Mouse (Mus musculus): ENCODE measurements around the gene Rps15. TPM values are rescaled to one million over a fixed set of nuclear protein-coding genes. Genes with fewer than 3 reads are reported as not detected.

The Rps15 gene
- polyA plus RNA-seq, 2 experiments = 1,173 to 3,829 TPM

DNA sequence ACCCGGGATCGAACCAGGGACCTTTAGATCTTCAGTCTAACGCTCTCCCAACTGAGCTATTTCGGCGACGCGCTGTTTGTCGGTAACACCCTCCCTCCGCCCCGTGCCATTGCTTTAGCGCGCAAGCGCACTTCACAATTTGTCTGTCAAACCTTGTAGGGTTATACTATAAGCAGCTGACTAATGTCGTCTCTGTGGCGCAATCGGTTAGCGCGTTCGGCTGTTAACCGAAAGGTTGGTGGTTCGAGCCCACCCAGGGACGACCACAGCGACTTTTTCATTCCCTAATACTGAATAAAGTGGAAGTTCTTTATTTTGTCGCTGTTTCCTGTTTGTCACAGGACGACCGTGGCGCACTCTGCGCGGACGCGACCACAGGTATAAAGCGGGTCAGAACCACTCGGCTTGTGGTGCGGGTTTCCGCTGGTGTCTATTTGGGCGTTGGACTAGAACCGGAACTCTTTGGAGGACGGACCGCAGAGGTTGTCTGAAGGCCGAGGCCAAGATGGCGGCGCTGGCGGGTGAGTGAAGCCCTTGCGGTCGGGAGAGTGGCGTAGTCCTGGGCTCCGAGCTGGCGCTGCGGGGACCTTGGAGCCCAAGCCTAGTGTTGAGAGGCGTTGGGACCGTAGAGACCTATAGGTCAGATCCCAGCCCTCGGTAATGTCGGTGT, 43.1 kb upstream of the Rps15 start, which contains the start of gene Ndufs7:
Gene Ndufs7 (plus strand): TSS at position 151 of the 670 bp plus-strand sequence.
- peak; percentile 95; the same call in 1 of the 2 replicates for TF ChIP-seq POLR2A (IDR thresholded peaks at IDR 0.05; ENCODE audit: borderline replicate concordance, extremely low read depth, insufficient read depth, insufficient read length)
- Histone ChIP-seq H3K27me3 (ENCODE audit: control insufficient read depth, insufficient read depth, low read length) (no peaks in the 10 kb centered on the region), H3K4me3 (replicated peaks; ENCODE audit: low read length) (peak within 1 kb of the TSS; percentile 74), H3K4me2 (replicated peaks; ENCODE audit: low read depth, low read length, severe bottlenecking) (peak within 1 kb of the TSS; percentile 89), H3K9ac (ENCODE audit: low read depth, low read length, severe bottlenecking) (peak within 1 kb of the TSS; percentile 73), H3K27ac (replicated peaks; ENCODE audit: low read depth, low read length) (peak within 1 kb of the TSS; percentile 82), H3K4me1 (ENCODE audit: control insufficient read depth, insufficient read depth, low read length) (peaks cover 11% of the 10 kb centered on the region; the same call in 1 of the 2 replicates), H3K36me3 (ENCODE audit: control insufficient read depth, insufficient read depth, low read length) (peaks cover 21% of the 10 kb centered on the region), H3K9me3 (ENCODE audit: control insufficient read depth, low read length) (no peaks in the 10 kb centered on the region)
- WGBS = under 1% methylated on average over 53 of the region's 53 CpGs
- DNase-seq (ENCODE audit: low spot score) = peak; percentile 94
- peak; percentile 93 for ATAC-seq (ENCODE audit: low FRiP score, low read depth)

DNA sequence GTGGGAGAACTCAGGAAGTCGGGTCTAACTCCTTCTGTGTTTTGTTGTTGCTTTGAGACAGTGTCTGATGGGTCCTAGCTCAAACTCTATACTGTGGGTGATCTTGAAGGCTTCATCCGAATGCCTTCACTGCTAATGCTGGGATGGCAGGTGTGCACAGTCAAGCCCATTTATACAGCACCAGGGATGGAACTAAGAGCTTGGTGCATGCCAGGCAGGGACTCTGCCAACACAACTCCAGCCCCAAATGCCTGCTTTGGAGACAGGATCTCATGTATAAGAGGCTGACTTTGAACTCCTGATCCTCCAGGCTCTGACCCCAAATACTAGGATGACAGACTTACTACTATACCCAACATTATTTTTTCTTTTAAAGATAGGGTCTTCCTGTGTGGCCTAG, 42.2 kb upstream of the Rps15 start:
- Histone ChIP-seq H3K4me2 (replicated peaks; ENCODE audit: low read depth, low read length, severe bottlenecking) (peak overlapping the region; percentile 89), H3K9ac (ENCODE audit: low read depth, low read length, severe bottlenecking) (peak overlapping the region; percentile 73), H3K4me1 (ENCODE audit: control insufficient read depth, insufficient read depth, low read length) (peaks cover 11% of the 10 kb centered on the region; the same call in 1 of the 2 replicates), H3K9me3 (ENCODE audit: control insufficient read depth, low read length) (no peaks in the 10 kb centered on the region), H3K27ac (replicated peaks; ENCODE audit: low read depth, low read length) (0 out of 2 replicates have a peak overlapping the region, but pooled peaks have one; percentile 82), H3K36me3 (ENCODE audit: control insufficient read depth, insufficient read depth, low read length) (peaks cover 23% of the 10 kb centered on the region), H3K4me3 (replicated peaks; ENCODE audit: low read length) (peak overlapping the region; percentile 74), H3K27me3 (ENCODE audit: control insufficient read depth, insufficient read depth, low read length) (no peaks in the 10 kb centered on the region)
- ATAC-seq (ENCODE audit: low FRiP score, low read depth) (no peak), DNase-seq (ENCODE audit: low spot score) (no peak)
- no peak for TF ChIP-seq POLR2A (IDR thresholded peaks at IDR 0.05; ENCODE audit: borderline replicate concordance, extremely low read depth, insufficient read depth, insufficient read length)
- 45% methylated on average over 2 of the region's 2 CpGs for WGBS

DNA sequence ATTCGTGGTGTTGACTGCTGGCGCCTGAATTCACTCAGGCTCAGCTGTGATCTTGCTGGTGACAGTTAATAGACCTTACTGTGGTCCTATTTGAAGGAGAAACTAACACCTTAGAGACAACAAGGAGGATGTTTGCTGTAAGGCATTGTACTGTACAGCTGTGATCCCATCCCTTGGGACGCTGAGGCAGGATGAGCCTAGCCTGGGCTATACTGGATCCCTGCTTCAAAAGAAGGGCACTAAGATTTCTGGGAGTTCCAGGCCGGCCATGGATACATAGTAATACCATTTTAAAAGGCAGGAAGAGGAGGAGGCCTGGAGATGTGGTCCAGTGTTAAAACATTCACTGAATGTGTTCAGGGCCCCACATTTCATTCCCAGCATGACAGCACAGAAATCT, 41.7 kb upstream of the Rps15 start:
- H3K4me2 ChIP-seq (replicated peaks; ENCODE audit: low read depth, low read length, severe bottlenecking) = 0 out of 2 replicates have a peak overlapping the region, but pooled peaks have one; percentile 89
- no peak overlapping the region for H3K9ac ChIP-seq (ENCODE audit: low read depth, low read length, severe bottlenecking)
- no peak overlapping the region for H3K27ac ChIP-seq (replicated peaks; ENCODE audit: low read depth, low read length)
- H3K9me3 ChIP-seq (ENCODE audit: control insufficient read depth, low read length) = no peaks in the 10 kb centered on the region
- no peaks in the 10 kb centered on the region for H3K27me3 ChIP-seq (ENCODE audit: control insufficient read depth, insufficient read depth, low read length)
- no peak for DNase-seq (ENCODE audit: low spot score)
- 81% methylated on average over 4 of the region's 4 CpGs for WGBS
- peaks cover 28% of the 10 kb centered on the region for H3K36me3 ChIP-seq (ENCODE audit: control insufficient read depth, insufficient read depth, low read length)
- no peak for TF ChIP-seq POLR2A (IDR thresholded peaks at IDR 0.05; ENCODE audit: borderline replicate concordance, extremely low read depth, insufficient read depth, insufficient read length)
- H3K4me3 ChIP-seq (replicated peaks; ENCODE audit: low read length) = peak overlapping the region; percentile 74; the same call in 1 of the 2 replicates
- H3K4me1 ChIP-seq (ENCODE audit: control insufficient read depth, insufficient read depth, low read length) = 0 out of 2 replicates have a peak, but pooled peaks cover 7% of the 10 kb centered on the region
- ATAC-seq (ENCODE audit: low FRiP score, low read depth) = no peak

DNA sequence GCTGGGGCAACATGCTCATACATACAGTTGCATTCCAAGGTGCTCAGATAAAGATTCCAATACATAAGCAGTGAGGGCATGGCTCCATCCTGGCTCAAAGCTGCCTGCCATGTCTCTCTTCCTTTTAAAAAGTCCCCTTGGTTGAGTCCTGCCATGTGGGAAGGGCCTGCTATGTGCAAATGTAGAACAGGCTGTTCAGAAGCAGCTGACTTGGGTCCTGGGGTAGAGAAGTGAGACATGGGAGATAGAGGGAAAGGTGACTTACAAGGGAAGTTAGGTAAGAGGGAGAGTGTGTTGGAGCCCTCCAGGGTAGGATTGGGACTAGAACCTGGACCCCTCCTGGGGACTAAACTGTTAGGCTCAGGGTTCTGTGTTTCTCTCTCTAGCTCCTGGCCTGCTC, 40.2 kb upstream of the Rps15 start:
- Histone ChIP-seq H3K27ac (replicated peaks; ENCODE audit: low read depth, low read length) (no peak overlapping the region), H3K4me3 (replicated peaks; ENCODE audit: low read length) (no peak overlapping the region), H3K4me2 (replicated peaks; ENCODE audit: low read depth, low read length, severe bottlenecking) (no peak overlapping the region), H3K27me3 (ENCODE audit: control insufficient read depth, insufficient read depth, low read length) (no peaks in the 10 kb centered on the region), H3K9me3 (ENCODE audit: control insufficient read depth, low read length) (no peaks in the 10 kb centered on the region), H3K4me1 (ENCODE audit: control insufficient read depth, insufficient read depth, low read length) (0 out of 2 replicates have a peak, but pooled peaks cover 7% of the 10 kb centered on the region), H3K36me3 (ENCODE audit: control insufficient read depth, insufficient read depth, low read length) (peaks cover 42% of the 10 kb centered on the region), H3K9ac (ENCODE audit: low read depth, low read length, severe bottlenecking) (no peak overlapping the region)
- TF ChIP-seq POLR2A (IDR thresholded peaks at IDR 0.05; ENCODE audit: borderline replicate concordance, extremely low read depth, insufficient read depth, insufficient read length) = no peak
- ATAC-seq (ENCODE audit: low FRiP score, low read depth) = no peak
- DNase-seq (ENCODE audit: low spot score) = no peak

DNA sequence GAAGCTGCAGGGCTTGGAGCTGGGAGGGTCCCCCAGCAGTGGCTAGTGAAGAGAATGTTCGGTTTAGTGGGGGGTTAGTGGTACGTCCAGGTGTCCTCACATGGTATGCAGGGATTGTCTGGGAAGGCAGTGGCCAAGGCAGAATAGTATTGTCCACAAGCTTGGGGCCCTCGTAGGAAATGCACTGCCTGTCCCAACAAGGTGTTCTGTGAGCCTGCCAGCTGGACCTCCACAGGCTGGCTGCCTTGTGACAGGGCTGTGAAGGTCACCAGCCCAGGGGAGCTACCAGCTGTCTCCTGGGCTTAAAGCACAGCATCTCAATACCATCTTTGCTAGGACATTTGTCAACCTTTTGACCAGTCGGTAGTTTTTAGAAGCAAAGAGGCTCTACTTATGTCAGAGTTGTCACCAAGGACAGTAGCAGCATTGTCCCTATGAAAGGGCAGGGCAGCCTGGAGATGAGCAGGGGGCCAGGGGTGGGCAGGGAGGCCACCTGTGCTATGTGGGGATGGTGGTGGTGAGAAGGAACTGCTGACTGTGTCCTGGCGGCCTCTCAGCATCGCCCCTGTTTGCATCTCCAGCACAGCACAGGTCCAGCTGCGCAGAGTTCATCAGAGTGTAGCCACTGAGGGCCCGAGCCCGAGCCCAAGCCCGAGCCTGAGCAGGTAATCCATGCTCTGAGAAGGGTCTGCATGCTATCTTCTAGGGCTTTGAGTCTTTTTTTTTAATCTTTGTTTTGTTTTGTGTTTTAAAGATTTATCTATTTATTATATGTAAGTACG, 39.6 kb upstream of the Rps15 start:
- no peak overlapping the region for H3K4me3 ChIP-seq (replicated peaks; ENCODE audit: low read length)

More for the DNA sequence above, 39.6 kb upstream of the Rps15 start:
- H3K27me3 ChIP-seq (ENCODE audit: control insufficient read depth, insufficient read depth, low read length) = no peaks in the 10 kb centered on the region
- peaks cover 46% of the 10 kb centered on the region for H3K36me3 ChIP-seq (ENCODE audit: control insufficient read depth, insufficient read depth, low read length)
- ATAC-seq (ENCODE audit: low FRiP score, low read depth) = no peak
- no peak for DNase-seq (ENCODE audit: low spot score)
- 93% methylated on average over 11 of the region's 11 CpGs for WGBS
- no peak for TF ChIP-seq POLR2A (IDR thresholded peaks at IDR 0.05; ENCODE audit: borderline replicate concordance, extremely low read depth, insufficient read depth, insufficient read length)
- H3K27ac ChIP-seq (replicated peaks; ENCODE audit: low read depth, low read length) = no peak overlapping the region
- no peaks in the 10 kb centered on the region for H3K9me3 ChIP-seq (ENCODE audit: control insufficient read depth, low read length)
- H3K9ac ChIP-seq (ENCODE audit: low read depth, low read length, severe bottlenecking) = no peak overlapping the region
- no peak overlapping the region for H3K4me2 ChIP-seq (replicated peaks; ENCODE audit: low read depth, low read length, severe bottlenecking)
- H3K4me1 ChIP-seq (ENCODE audit: control insufficient read depth, insufficient read depth, low read length) = 0 out of 2 replicates have a peak, but pooled peaks cover 7% of the 10 kb centered on the region

All from limb, embryonic 14.5 days (tissue).